Mouse (Mus musculus): Measurements from ENCODE around the gene BC107364.

DNA sequence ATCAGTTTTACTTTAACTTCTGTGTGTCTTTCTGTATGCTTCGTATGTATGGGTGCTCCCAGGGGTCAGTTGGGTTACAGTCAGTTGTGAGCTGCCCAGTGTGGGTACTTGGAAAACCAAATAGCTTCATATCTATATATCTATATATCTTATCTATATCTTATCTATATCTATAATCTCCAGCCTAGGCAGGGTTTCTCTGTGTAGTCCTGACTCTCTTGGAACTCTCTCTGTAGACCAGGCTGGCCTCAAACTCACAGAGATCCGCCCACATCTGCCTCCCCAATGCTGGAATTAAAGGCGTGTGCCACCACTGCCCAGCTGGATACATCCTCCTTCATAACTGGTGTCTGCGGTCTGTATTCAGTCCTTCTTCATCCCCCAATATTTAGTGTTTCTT lies 25.8 kb downstream of the BC107364 start:
- TF ChIP-seq E2F4 (IDR thresholded peaks at IDR 0.05; ENCODE audit: borderline replicate concordance, low read depth, low read length) (no peak), USF1 (IDR thresholded peaks at IDR 0.05; ENCODE audit: low read depth, low read length) (no peak), CTCF (IDR thresholded peaks at IDR 0.05 in 2 of 3, conservative IDR thresholded peaks at IDR 0.05 in 1 of 3; ENCODE audit: control insufficient read depth in 1 of 3, insufficient read depth in 1 of 3, low read depth in 2 of 3, low read length in 3 of 3, poor library complexity in 1 of 3, severe bottlenecking in 1 of 3) (no peak), POLR2A (IDR thresholded peaks at IDR 0.05; ENCODE audit: control insufficient read depth in 1 of 2, insufficient read depth in 1 of 2, low read depth in 1 of 2, low read length in 2 of 2, poor library complexity in 1 of 2) (no peak)

Data from MEL (cell line).